Mouse (Mus musculus): ENCODE data around the gene Isoc2b. TPM values are rescaled to one million over a fixed set of nuclear protein-coding genes. Genes with fewer than 3 reads are reported as not detected.
A peak's percentile ranks its signal among the peaks of the same experiment; 100 is the strongest.

Gene Isoc2b
- polyA plus RNA-seq, 2 experiments, result 7.4 to 9.7 TPM

DNA sequence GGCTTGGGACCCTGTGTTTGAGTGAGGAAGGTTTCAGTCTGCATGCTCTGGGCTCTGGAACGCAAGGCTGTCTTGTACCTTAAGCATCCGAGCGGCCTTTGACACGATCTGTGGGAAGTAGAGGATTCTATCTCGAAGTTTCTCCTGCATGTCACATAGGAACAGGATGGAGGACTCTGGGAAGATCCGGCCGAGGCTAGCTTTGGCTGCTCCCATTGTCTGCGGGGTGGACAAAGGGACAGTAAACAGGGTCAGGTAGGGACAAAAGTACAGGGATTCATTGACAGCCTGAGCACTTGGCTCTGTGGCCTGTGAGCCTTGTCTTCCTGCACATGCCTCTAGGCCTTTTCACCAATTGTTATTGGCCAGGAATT lies 18.8 kb downstream of the Isoc2b start:
- no peaks in the 10 kb centered on the region for H3K27me3 ChIP-seq (ENCODE audit: control insufficient read depth, insufficient read depth, low read length)
- no peak overlapping the region for H3K9ac ChIP-seq (ENCODE audit: low read depth, low read length, severe bottlenecking)
- no peaks in the 10 kb centered on the region for H3K9me3 ChIP-seq (ENCODE audit: control insufficient read depth, low read length)
- no peak for TF ChIP-seq POLR2A (IDR thresholded peaks at IDR 0.05; ENCODE audit: borderline replicate concordance, extremely low read depth, insufficient read depth, insufficient read length)
- no peaks in the 10 kb centered on the region for H3K36me3 ChIP-seq (ENCODE audit: control insufficient read depth, insufficient read depth, low read length)
- no peak overlapping the region for H3K27ac ChIP-seq (replicated peaks; ENCODE audit: low read depth, low read length)
- 77% methylated on average over 8 of the region's 8 CpGs for WGBS
- no peak overlapping the region for H3K4me2 ChIP-seq (replicated peaks; ENCODE audit: low read depth, low read length, severe bottlenecking)
- no peak overlapping the region for H3K4me3 ChIP-seq (replicated peaks; ENCODE audit: low read length)
- H3K4me1 ChIP-seq (ENCODE audit: control insufficient read depth, insufficient read depth, low read length), result no peaks in the 10 kb centered on the region
- ATAC-seq (ENCODE audit: low FRiP score, low read depth), result no peak
- no peak for DNase-seq (ENCODE audit: low spot score)

DNA sequence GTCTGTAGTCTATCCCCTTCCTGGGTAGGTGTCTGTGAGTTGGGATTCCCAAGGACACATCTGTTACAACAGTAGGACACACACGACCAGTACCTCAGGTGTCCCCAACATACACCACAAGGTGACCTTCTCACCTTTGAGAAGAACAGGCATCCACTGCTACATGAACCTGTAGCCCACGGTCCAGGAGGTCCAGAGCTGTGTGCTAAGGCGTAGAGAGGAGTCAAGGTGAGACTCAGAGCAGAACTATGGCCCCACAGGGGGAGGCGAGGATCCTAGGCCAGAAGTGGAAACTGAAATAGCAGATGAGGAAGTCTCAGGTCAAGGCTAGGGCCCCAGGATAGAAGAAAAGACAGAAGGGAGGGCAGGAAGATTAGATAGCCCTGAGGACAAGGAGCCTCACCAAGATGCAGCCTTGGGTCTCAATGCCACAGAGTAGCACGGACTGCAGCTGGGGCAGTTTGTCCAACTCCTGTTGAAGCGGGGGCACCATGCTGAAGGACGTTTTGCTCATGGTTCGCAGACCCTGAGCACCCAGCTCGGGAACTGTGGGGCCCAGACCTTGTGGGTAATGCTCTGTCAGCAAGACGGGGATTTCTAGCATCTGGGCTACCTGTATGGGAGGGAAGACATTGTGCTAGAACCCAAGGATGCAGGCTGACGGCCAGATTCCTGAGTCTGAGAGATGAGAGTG lies 19.3 kb downstream of the Isoc2b start:
- no peaks in the 10 kb centered on the region for H3K4me1 ChIP-seq (ENCODE audit: control insufficient read depth, insufficient read depth, low read length)
- H3K9me3 ChIP-seq (ENCODE audit: control insufficient read depth, low read length), result no peaks in the 10 kb centered on the region
- 77% methylated on average over 11 of the region's 11 CpGs for whole genome bisulfite sequencing
- no peak overlapping the region for H3K9ac ChIP-seq (ENCODE audit: low read depth, low read length, severe bottlenecking)
- 0 out of 2 replicates have a peak, but pooled peaks cover 4% of the 10 kb centered on the region for H3K27me3 ChIP-seq (ENCODE audit: control insufficient read depth, insufficient read depth, low read length)
- TF ChIP-seq POLR2A (IDR thresholded peaks at IDR 0.05; ENCODE audit: borderline replicate concordance, extremely low read depth, insufficient read depth, insufficient read length), result no peak
- no peak for ATAC-seq (ENCODE audit: low FRiP score, low read depth)
- no peak overlapping the region for H3K4me2 ChIP-seq (replicated peaks; ENCODE audit: low read depth, low read length, severe bottlenecking)
- DNase-seq (ENCODE audit: low spot score), result no peak
- no peaks in the 10 kb centered on the region for H3K36me3 ChIP-seq (ENCODE audit: control insufficient read depth, insufficient read depth, low read length)
- no peak overlapping the region for H3K4me3 ChIP-seq (replicated peaks; ENCODE audit: low read length)
- no peak overlapping the region for H3K27ac ChIP-seq (replicated peaks; ENCODE audit: low read depth, low read length)

DNA sequence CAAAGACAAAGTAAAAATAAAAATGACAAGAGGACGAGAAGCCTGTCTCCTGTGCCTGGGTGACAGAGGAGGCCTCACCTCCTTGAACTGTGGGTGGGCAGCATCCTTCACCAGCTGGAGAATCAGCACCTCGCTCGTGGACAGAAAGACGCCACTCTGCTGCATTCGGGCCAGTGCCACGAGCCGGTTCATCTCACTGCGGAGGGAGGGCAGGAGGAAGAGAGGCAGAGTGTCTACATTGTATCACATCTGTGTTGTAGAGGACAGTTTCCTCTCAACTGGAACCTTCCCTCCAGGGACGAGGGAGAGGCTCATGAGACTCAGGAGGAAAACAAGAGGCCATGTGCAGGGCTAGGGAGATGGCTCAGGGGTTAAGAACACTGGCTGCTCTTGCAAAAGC lies 20.7 kb downstream of the Isoc2b start:
- no peak overlapping the region for H3K4me2 ChIP-seq (replicated peaks; ENCODE audit: low read depth, low read length, severe bottlenecking)
- H3K27ac ChIP-seq (replicated peaks; ENCODE audit: low read depth, low read length), result no peak overlapping the region
- peaks cover 18% of the 10 kb centered on the region for H3K27me3 ChIP-seq (ENCODE audit: control insufficient read depth, insufficient read depth, low read length)
- 50% methylated on average over 9 of the region's 9 CpGs for WGBS
- DNase-seq (ENCODE audit: low spot score) (no peak), ATAC-seq (ENCODE audit: low FRiP score, low read depth) (no peak)
- H3K4me1 ChIP-seq (ENCODE audit: control insufficient read depth, insufficient read depth, low read length), result peaks cover 3% of the 10 kb centered on the region
- no peaks in the 10 kb centered on the region for H3K9me3 ChIP-seq (ENCODE audit: control insufficient read depth, low read length)
- TF ChIP-seq POLR2A (IDR thresholded peaks at IDR 0.05; ENCODE audit: borderline replicate concordance, extremely low read depth, insufficient read depth, insufficient read length), result no peak
- H3K4me3 ChIP-seq (replicated peaks; ENCODE audit: low read length), result no peak overlapping the region
- no peaks in the 10 kb centered on the region for H3K36me3 ChIP-seq (ENCODE audit: control insufficient read depth, insufficient read depth, low read length)
- H3K9ac ChIP-seq (ENCODE audit: low read depth, low read length, severe bottlenecking), result no peak overlapping the region

DNA sequence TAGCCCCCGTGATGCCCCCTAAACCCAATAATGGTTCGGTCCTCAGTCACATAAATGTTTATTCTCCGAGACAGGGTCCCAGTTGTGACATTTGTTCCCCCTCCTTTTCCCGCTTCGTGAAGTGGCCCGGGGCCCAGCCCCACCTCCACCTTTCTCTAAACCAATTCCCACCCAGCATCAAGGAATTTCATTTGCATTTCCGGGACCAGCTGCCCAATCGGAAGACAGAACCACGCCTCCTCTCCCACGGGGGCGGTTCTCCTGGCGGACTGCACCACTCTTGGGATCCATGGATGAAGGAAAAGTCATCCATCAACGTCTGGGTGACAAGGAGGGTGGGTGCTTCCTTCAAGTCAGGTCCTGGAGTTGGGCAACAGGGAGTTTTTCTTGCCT lies 25.1 kb downstream of the Isoc2b start:
- peaks cover 49% of the 10 kb centered on the region for H3K27me3 ChIP-seq (ENCODE audit: control insufficient read depth, insufficient read depth, low read length)

DNA sequence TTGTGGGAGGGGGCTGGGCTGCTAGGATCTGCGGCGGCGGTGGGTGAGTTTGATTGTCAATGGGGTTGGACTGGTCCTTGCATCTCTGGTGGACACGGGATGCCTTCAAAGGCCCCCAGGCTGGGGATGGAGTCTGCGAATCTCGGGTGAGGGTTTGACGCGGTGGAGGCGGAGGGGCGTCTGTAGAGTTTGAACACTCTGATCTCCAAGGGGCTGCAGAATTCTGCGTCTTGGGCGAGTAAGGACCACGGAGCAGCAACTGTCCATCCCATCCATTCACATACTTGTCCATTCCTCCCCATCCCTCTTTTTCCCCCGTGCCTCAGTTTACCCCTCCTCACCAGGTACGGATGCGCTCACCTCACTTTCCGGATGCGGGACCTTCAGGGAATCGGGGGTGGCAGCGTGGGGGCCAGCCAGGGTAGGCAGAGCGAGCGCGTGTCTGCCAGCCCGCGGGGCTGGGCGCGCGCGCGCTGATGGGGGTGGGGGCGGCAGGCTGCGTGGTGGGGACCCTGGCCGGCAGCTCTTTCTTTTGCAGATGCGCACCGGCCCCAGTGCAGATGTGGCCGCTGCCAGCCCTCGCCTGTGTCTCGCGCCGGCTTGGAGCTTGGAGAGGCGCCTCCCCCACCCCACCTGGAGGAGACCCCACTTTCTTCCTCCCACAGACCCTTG lies 25.7 kb downstream of the Isoc2b start, which contains the start of gene Shisa7:
Gene Shisa7, minus strand, starts transcription at position 452 of the 672 bp plus-strand sequence.
- ATAC-seq (ENCODE audit: low FRiP score, low read depth) (0 out of 2 replicates have a peak, but pooled peaks have one; percentile 28), DNase-seq (ENCODE audit: low spot score) (no peak)
- no peak for TF ChIP-seq POLR2A (IDR thresholded peaks at IDR 0.05; ENCODE audit: borderline replicate concordance, extremely low read depth, insufficient read depth, insufficient read length)
- Histone ChIP-seq H3K4me2 (replicated peaks; ENCODE audit: low read depth, low read length, severe bottlenecking) (peak within 1 kb of the TSS; percentile 81), H3K27me3 (ENCODE audit: control insufficient read depth, insufficient read depth, low read length) (peaks cover 49% of the 10 kb centered on the region), H3K27ac (replicated peaks; ENCODE audit: low read depth, low read length) (no peak within 1 kb of the TSS), H3K9ac (ENCODE audit: low read depth, low read length, severe bottlenecking) (peak within 1 kb of the TSS; percentile 38), H3K9me3 (ENCODE audit: control insufficient read depth, low read length) (no peaks in the 10 kb centered on the region), H3K4me1 (ENCODE audit: control insufficient read depth, insufficient read depth, low read length) (peaks cover 11% of the 10 kb centered on the region), H3K36me3 (ENCODE audit: control insufficient read depth, insufficient read depth, low read length) (no peaks in the 10 kb centered on the region), H3K4me3 (replicated peaks; ENCODE audit: low read length) (peak within 1 kb of the TSS; percentile 42)
- 1% methylated on average over 40 of the region's 41 CpGs for WGBS

More for the DNA sequence above, 25.1 kb downstream of the Isoc2b start:
- Histone ChIP-seq H3K4me1 (ENCODE audit: control insufficient read depth, insufficient read depth, low read length) (peaks cover 11% of the 10 kb centered on the region), H3K9ac (ENCODE audit: low read depth, low read length, severe bottlenecking) (peak overlapping the region; percentile 38), H3K4me3 (replicated peaks; ENCODE audit: low read length) (peak overlapping the region; percentile 42), H3K9me3 (ENCODE audit: control insufficient read depth, low read length) (no peaks in the 10 kb centered on the region), H3K36me3 (ENCODE audit: control insufficient read depth, insufficient read depth, low read length) (no peaks in the 10 kb centered on the region), H3K27ac (replicated peaks; ENCODE audit: low read depth, low read length) (no peak overlapping the region), H3K4me2 (replicated peaks; ENCODE audit: low read depth, low read length, severe bottlenecking) (peak overlapping the region; percentile 81)
- DNase-seq (ENCODE audit: low spot score) (peak; percentile 82), ATAC-seq (ENCODE audit: low FRiP score, low read depth) (peak; percentile 77)
- WGBS, result 0% methylated on average over 13 of the region's 13 CpGs
- TF ChIP-seq POLR2A (IDR thresholded peaks at IDR 0.05; ENCODE audit: borderline replicate concordance, extremely low read depth, insufficient read depth, insufficient read length), result no peak
